Mouse (Mus musculus): ENCODE results near the gene Gpr162.

DNA sequence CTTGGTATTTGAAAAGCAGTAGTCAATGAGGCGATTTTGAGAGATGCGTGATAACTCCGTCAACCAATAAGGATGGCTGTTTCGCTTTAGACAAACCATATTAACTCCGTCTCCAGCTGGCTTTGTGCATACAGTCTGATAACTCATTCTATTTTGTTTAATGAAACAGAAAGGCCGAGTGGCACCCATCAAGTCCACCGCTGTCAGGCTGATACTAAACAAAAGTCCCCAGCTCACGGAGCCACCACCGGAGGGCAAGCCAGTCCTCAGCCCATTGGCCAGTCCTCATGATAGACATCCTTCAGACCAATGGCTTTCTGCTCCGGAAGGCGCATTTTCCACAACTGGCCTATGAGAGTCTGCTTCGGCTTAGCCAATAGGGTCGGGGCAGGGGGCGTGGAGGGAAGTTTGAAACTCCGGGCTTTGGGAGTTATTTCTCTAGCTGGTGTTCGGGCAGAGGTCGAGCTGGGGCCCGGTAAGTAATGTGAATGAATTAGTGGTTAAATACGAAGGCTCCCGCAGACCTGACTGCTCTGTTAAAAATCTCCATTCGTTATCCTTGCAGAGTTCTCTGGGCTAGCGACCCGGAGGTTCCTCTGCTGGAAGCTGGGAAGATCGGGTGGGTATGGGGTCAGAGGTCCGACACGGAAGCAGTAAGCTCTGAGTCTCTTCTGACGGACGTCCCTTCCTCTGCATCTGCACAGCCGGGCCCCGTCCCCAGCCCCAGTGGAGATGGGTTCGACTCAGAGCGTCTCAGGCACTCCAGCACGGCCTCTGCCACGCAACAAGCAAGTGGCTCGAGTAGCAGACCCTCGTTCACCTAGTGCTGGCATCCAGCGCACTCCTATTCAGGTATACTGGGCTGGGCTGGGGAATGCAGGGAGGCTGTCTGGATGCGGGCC, 33.7 kb downstream of the Gpr162 start:
- peak; percentile 43 for TF ChIP-seq CTCF (IDR thresholded peaks at IDR 0.05; ENCODE audit: low read depth)
- TF ChIP-seq EP300 (optimal IDR thresholded peaks at IDR 0.05) = peak; percentile 30

All from stomach, postnatal 0 days (tissue).